Mouse (Mus musculus): ENCODE results near the gene Gapdh. TPM values are rescaled to one million over a fixed set of nuclear protein-coding genes. Genes with fewer than 3 reads are reported as not detected.
A peak's percentile ranks its signal among the peaks of the same experiment; 100 is the strongest.

Gene Gapdh
- total RNA-seq (2017) = 769 and 809 TPM in 2 replicates

- ATAC-seq (replicated peaks; ENCODE audit: low read depth, poor library complexity, severe bottlenecking) = peak; percentile 23
Observed at GRCm38 (mm10) chr6:125166051-125166751, at the start of gene Gapdh. Gene Gapdh (minus strand): TSS chr6:125166467.

- ATAC-seq (replicated peaks; ENCODE audit: low read depth, poor library complexity, severe bottlenecking) = peak; percentile 87
Observed at GRCm38 (mm10) chr6:125215148-125215954, 49.1 kb upstream of the Gapdh start, which contains the start of gene Vamp1. Gene Vamp1 (plus strand): TSS chr6:125215551.

GRCm38 (mm10) chr6:125213715-125214114, 47.4 kb upstream of the Gapdh start:
- no peak for ATAC-seq (replicated peaks; ENCODE audit: low read depth, poor library complexity, severe bottlenecking)

GRCm38 (mm10) chr6:125213129-125213528, 46.9 kb upstream of the Gapdh start:
- ATAC-seq (replicated peaks; ENCODE audit: low read depth, poor library complexity, severe bottlenecking) = no peak

- no peak for ATAC-seq (replicated peaks; ENCODE audit: low read depth, poor library complexity, severe bottlenecking)
Observed at GRCm38 (mm10) chr6:125212621-125213020, 46.4 kb upstream of the Gapdh start.

GRCm38 (mm10) chr6:125210436-125210835, 44.2 kb upstream of the Gapdh start:
- ATAC-seq (replicated peaks; ENCODE audit: low read depth, poor library complexity, severe bottlenecking) = no peak

- ATAC-seq (replicated peaks; ENCODE audit: low read depth, poor library complexity, severe bottlenecking) = no peak
Observed at GRCm38 (mm10) chr6:125197166-125197565, 30.9 kb upstream of the Gapdh start.

- ATAC-seq (replicated peaks; ENCODE audit: low read depth, poor library complexity, severe bottlenecking) = no peak
Observed at GRCm38 (mm10) chr6:125196301-125196700, 30.0 kb upstream of the Gapdh start.

- ATAC-seq (replicated peaks; ENCODE audit: low read depth, poor library complexity, severe bottlenecking) = no peak
Observed at GRCm38 (mm10) chr6:125195541-125196075, 29.3 kb upstream of the Gapdh start.

- ATAC-seq (replicated peaks; ENCODE audit: low read depth, poor library complexity, severe bottlenecking) = no peak
Observed at GRCm38 (mm10) chr6:125193390-125193789, 27.1 kb upstream of the Gapdh start.

GRCm38 (mm10) chr6:125192841-125193240, 26.6 kb upstream of the Gapdh start:
- ATAC-seq (replicated peaks; ENCODE audit: low read depth, poor library complexity, severe bottlenecking) = no peak

GRCm38 (mm10) chr6:125192016-125192714, 25.9 kb upstream of the Gapdh start:
- ATAC-seq (replicated peaks; ENCODE audit: low read depth, poor library complexity, severe bottlenecking) = peak; percentile 83

GRCm38 (mm10) chr6:125191332-125192015, 25.2 kb upstream of the Gapdh start, which contains the start of the genes Ncapd2 and Mrpl51:
Gene Ncapd2 (minus strand): TSS chr6:125191701.
Gene Mrpl51 (plus strand): TSS chr6:125191801.
- peak; percentile 92 for ATAC-seq (replicated peaks; ENCODE audit: low read depth, poor library complexity, severe bottlenecking)

- no peak for ATAC-seq (replicated peaks; ENCODE audit: low read depth, poor library complexity, severe bottlenecking)
Observed at GRCm38 (mm10) chr6:125190816-125191215, 24.5 kb upstream of the Gapdh start.

- no peak for ATAC-seq (replicated peaks; ENCODE audit: low read depth, poor library complexity, severe bottlenecking)
Observed at GRCm38 (mm10) chr6:125186203-125186602, 19.9 kb upstream of the Gapdh start.

- no peak for ATAC-seq (replicated peaks; ENCODE audit: low read depth, poor library complexity, severe bottlenecking)
Observed at GRCm38 (mm10) chr6:125182133-125182532, 15.9 kb upstream of the Gapdh start.

- no peak for ATAC-seq (replicated peaks; ENCODE audit: low read depth, poor library complexity, severe bottlenecking)
Observed at GRCm38 (mm10) chr6:125179601-125180000, 13.3 kb upstream of the Gapdh start.

GRCm38 (mm10) chr6:125175469-125175868, 9.2 kb upstream of the Gapdh start:
- no peak for ATAC-seq (replicated peaks; ENCODE audit: low read depth, poor library complexity, severe bottlenecking)

- ATAC-seq (replicated peaks; ENCODE audit: low read depth, poor library complexity, severe bottlenecking) = no peak
Observed at GRCm38 (mm10) chr6:125173256-125173655, 7.0 kb upstream of the Gapdh start.

- ATAC-seq (replicated peaks; ENCODE audit: low read depth, poor library complexity, severe bottlenecking) = no peak
Observed at GRCm38 (mm10) chr6:125172474-125172873, 6.2 kb upstream of the Gapdh start.

Measured in common myeloid progenitor, adult 5-6 weeks (primary cell).